ENCODE assay signal across 10 mouse cellular contexts in genomic region chr17:48001157-48001556, GRCm38 (mm10). TPM values are rescaled to one million over a fixed set of nuclear protein-coding genes. Genes with fewer than 3 reads are reported as not detected.
DNase-seq lines count a peak whose midpoint lies in the region; ATAC-seq lines count a peak whose summit lies in the region.
"Had no signal": no experiment of that assay in that cellular context is flagged by ENCODE, and none has a peak within 500 bp of the region (broad histone marks: within the 10 kb centered on the region; RNA-seq: fewer than 3 reads in every experiment).

No protein-coding gene starts in this region.

- ATAC-seq in hindbrain, embryonic 16.5 days, result no peak
- no peak for ATAC-seq in activated CD4-positive, CD25-positive, alpha-beta regulatory T cell, adult 4 months

- peaks cover 82% of the 10 kb centered on the region for H3K27me3 ChIP-seq in forebrain, embryonic 10.5 days (ENCODE audit: poor library complexity, severe bottlenecking)
- no peaks in the 10 kb centered on the region for H3K27me3 ChIP-seq in hindbrain, embryonic 16.5 days (replicated peaks; ENCODE audit: control insufficient read depth, insufficient read depth, low read length)

- H3K4me1 ChIP-seq in forebrain, embryonic 10.5 days, result peaks cover 68% of the 10 kb centered on the region
- peaks cover 4% of the 10 kb centered on the region; the same call in 1 of the 2 replicates for H3K4me1 ChIP-seq in hindbrain, embryonic 16.5 days (ENCODE audit: control insufficient read depth, insufficient read depth, low read depth, low read length)

- DNase-seq in NIH3T3 (ENCODE audit: low read depth), result peak; percentile 43
- no peak for DNase-seq in forebrain, embryonic 10.5 days (ENCODE audit: extremely low spot score, low spot score)
- peak; percentile 41 for DNase-seq in lung, postnatal 10 days
- no peak for DNase-seq in frontal cortex, postnatal 36 days (ENCODE audit: low spot score in 2 of 2)
- no peak for DNase-seq in left cerebral cortex, postnatal 4 days
- DNase-seq in urinary bladder, adult 18-20 months (ENCODE audit: low spot score in 2 of 2), result no peak

- H3K36me3 ChIP-seq in forebrain, embryonic 10.5 days (replicated peaks), result no peaks in the 10 kb centered on the region
- H3K36me3 ChIP-seq in hindbrain, embryonic 16.5 days (ENCODE audit: control insufficient read depth, insufficient read depth, low read length), result no peaks in the 10 kb centered on the region

- intact Hi-C loops in left cerebral cortex, postnatal 4 days (cut with DNase I), result no loop called here

- H3K9ac ChIP-seq in hindbrain, embryonic 16.5 days (ENCODE audit: low read depth, low read length), result no peak overlapping the region

- 52% methylated on average over 7 of the region's 7 CpGs for WGBS in forebrain, embryonic 10.5 days
- 31% methylated on average over 7 of the region's 7 CpGs for WGBS in hindbrain, embryonic 16.5 days

- H3K4me3 ChIP-seq in forebrain, embryonic 10.5 days, result peak overlapping the region; percentile 46
- peak overlapping the region; percentile 42 for H3K4me3 ChIP-seq in hindbrain, embryonic 16.5 days (ENCODE audit: low read length)

- peak overlapping the region; percentile 75 for H3K4me2 ChIP-seq in hindbrain, embryonic 16.5 days (ENCODE audit: low read length)

- no peaks in the 10 kb centered on the region for H3K9me3 ChIP-seq in forebrain, embryonic 10.5 days
- H3K9me3 ChIP-seq in hindbrain, embryonic 16.5 days (ENCODE audit: control insufficient read depth, low read length), result no peaks in the 10 kb centered on the region

- H3K27ac ChIP-seq in forebrain, embryonic 10.5 days, result peak overlapping the region; percentile 85
- no peak overlapping the region for H3K27ac ChIP-seq in hindbrain, embryonic 16.5 days (ENCODE audit: low read depth, low read length)

RNA-seq across cellular contexts. Expression of gene 1700122O11Rik, which starts 36.9 kb away (rescaled TPM):
- not detected in 2 replicates for polyA plus RNA-seq in forebrain, embryonic 10.5 days (2016; fragmentation: Nextera tagmentation; extraction: Ambion mirVana)
- not detected in 2 replicates for polyA plus RNA-seq in hindbrain, embryonic 16.5 days (2015; fragmentation: Nextera tagmentation; extraction: Ambion mirVana)
- total RNA-seq in left cerebral cortex, postnatal 4 days (2021), result not detected
- polyA plus RNA-seq in activated CD4-positive, CD25-positive, alpha-beta regulatory T cell, adult 4 months (2017; shearing (Covaris generic)), result not detected
- total RNA-seq: adrenal gland, postnatal 36 days; layer of hippocampus, adult 8-10 months had no signal

Comparison
In these comparisons a context has a peak if more than half of its experiments do, and no peak if none do; other contexts are left out.
1. DNase-seq: peak in NIH3T3 (single experiment) and lung, postnatal 10 days (single experiment); none in forebrain, embryonic 10.5 days (single experiment), frontal cortex, postnatal 36 days (0 of 2), left cerebral cortex, postnatal 4 days (single experiment) and urinary bladder, adult 18-20 months (0 of 2).